Mouse (Mus musculus) liver, embryonic 15.5 days (tissue): ENCODE measurements around the gene Filip1. TPM values are rescaled to one million over a fixed set of nuclear protein-coding genes. Genes with fewer than 3 reads are reported as not detected.

Experiments used
- ATAC-seq: fragments of 200-750 bp; cut with Nextera tagmentation; 2 replicates; pipeline ENCODE4 v1.8.0; 2017; ENCODE audit warnings: moderate number of reproducible peaks, mild to moderate bottlenecking, moderate library complexity; ENCODE audit not compliant: insufficient read depth
- H3K27ac ChIP-seq: fragments of 300-500 bp; sonication (generic); replicated peaks from 2 replicates; pipeline ENCODE4 v1.5.1; 2015; ENCODE audit warnings: mild to moderate bottlenecking, inconsistent platforms
- H3K27me3 ChIP-seq: fragments of 300-500 bp; sonication (generic); 2 replicates; pipeline ENCODE4 v1.6.1; 2015; ENCODE audit warnings: mild to moderate bottlenecking, inconsistent platforms
- H3K36me3 ChIP-seq: fragments of 300-500 bp; sonication (generic); replicated peaks from 2 replicates; pipeline ENCODE4 v1.6.1; 2015; ENCODE audit warnings: moderate library complexity, mild to moderate bottlenecking, inconsistent platforms
- H3K4me1 ChIP-seq: fragments of 300-500 bp; sonication (generic); replicated peaks from 2 replicates; pipeline ENCODE4 v1.6.1; 2015; ENCODE audit warnings: inconsistent platforms
- H3K4me2 ChIP-seq: fragments of 300-500 bp; sonication (generic); 2 replicates; pipeline ENCODE4 v1.6.1; 2015; ENCODE audit warnings: moderate library complexity, mild to moderate bottlenecking, inconsistent platforms
- H3K4me3 ChIP-seq: fragments of 300-500 bp; sonication (generic); replicated peaks from 2 replicates; pipeline ENCODE4 v1.5.1; 2015; ENCODE audit warnings: mild to moderate bottlenecking, inconsistent platforms
- H3K9ac ChIP-seq: fragments of 300-500 bp; sonication (generic); 2 replicates; pipeline ENCODE4 v1.6.1; 2015; ENCODE audit warnings: moderate library complexity, mild to moderate bottlenecking, inconsistent platforms
- H3K9me3 ChIP-seq: fragments of 300-500 bp; sonication (generic); replicated peaks from 2 replicates; pipeline ENCODE4 v1.6.1; 2016; ENCODE audit warnings: inconsistent platforms
- WGBS: fragments of 180-500 bp; shearing (Covaris S2); methylation state at CpG from one replicate; pipeline ENCODE4 v1.1.7; 2015; ENCODE audit warnings: mixed read lengths; ENCODE audit not compliant: insufficient replicate concordance; 5-methylcytosine and 5-hydroxymethylcytosine counted together
- polyA plus RNA-seq: library from polyadenylated mRNA; unstranded; fragments of >200 nt; fragmentation: Nextera tagmentation; extraction: Ambion mirVana; gene quantifications from 2 replicates; pipeline ENCODE4 v1.2.1, GENCODE M21; 2015

Filip1 gene
- polyA plus RNA-seq, 1 experiment from 2014 or later, result 0.67 TPM

- ATAC-seq, result peak; percentile 94
These were observed 64.7 kb downstream of the Filip1 start for GRCm38 (mm10) chr9:79947973-79948372.

GRCm38 (mm10) chr9:79947414-79947813 lies 65.2 kb downstream of the Filip1 start:
- H3K27ac ChIP-seq, result no peak overlapping the region
- H3K9me3 ChIP-seq, result no peaks in the 10 kb centered on the region
- whole genome bisulfite sequencing, result 46% methylated on average over 3 of the region's 3 CpGs
- H3K27me3 ChIP-seq, result no peaks in the 10 kb centered on the region
- H3K36me3 ChIP-seq, result no peaks in the 10 kb centered on the region
- no peak overlapping the region for H3K4me3 ChIP-seq
- no peak overlapping the region for H3K4me2 ChIP-seq
- H3K9ac ChIP-seq, result no peak overlapping the region
- ATAC-seq, result peak; percentile 35; the same call in 1 of the 2 replicates
- peaks cover 9% of the 10 kb centered on the region for H3K4me1 ChIP-seq

More at GRCm38 (mm10) chr9:79947973-79948372, 64.7 kb downstream of the Filip1 start:
- Histone ChIP-seq H3K36me3 (no peaks in the 10 kb centered on the region), H3K27me3 (no peaks in the 10 kb centered on the region), H3K9ac (no peak overlapping the region), H3K4me1 (peaks cover 9% of the 10 kb centered on the region), H3K9me3 (no peaks in the 10 kb centered on the region), H3K27ac (no peak overlapping the region), H3K4me2 (no peak overlapping the region), H3K4me3 (no peak overlapping the region)
- WGBS, result 9% methylated on average over 2 of the region's 2 CpGs

GRCm38 (mm10) chr9:79944872-79945271 lies 67.8 kb downstream of the Filip1 start:
- Histone ChIP-seq H3K4me2 (no peak overlapping the region), H3K27me3 (no peaks in the 10 kb centered on the region), H3K36me3 (no peaks in the 10 kb centered on the region), H3K27ac (no peak overlapping the region), H3K4me3 (no peak overlapping the region), H3K9me3 (no peaks in the 10 kb centered on the region), H3K9ac (no peak overlapping the region), H3K4me1 (peaks cover 9% of the 10 kb centered on the region)
- 67% methylated on average over 6 of the region's 6 CpGs for WGBS
- ATAC-seq, result no peak

- H3K4me3 ChIP-seq, result no peak overlapping the region
- H3K9ac ChIP-seq, result no peak overlapping the region
- no peak overlapping the region for H3K4me2 ChIP-seq
- no peak overlapping the region for H3K27ac ChIP-seq
- no peaks in the 10 kb centered on the region for H3K27me3 ChIP-seq
- H3K9me3 ChIP-seq, result no peaks in the 10 kb centered on the region
- peaks cover 9% of the 10 kb centered on the region for H3K4me1 ChIP-seq
- no peaks in the 10 kb centered on the region for H3K36me3 ChIP-seq
- WGBS, result 62% methylated on average over 10 of the region's 10 CpGs
- no peak for ATAC-seq
These were observed 68.7 kb downstream of the Filip1 start for GRCm38 (mm10) chr9:79943986-79944385.

- ATAC-seq, result no peak
- H3K4me1 ChIP-seq, result no peaks in the 10 kb centered on the region
- H3K9me3 ChIP-seq, result no peaks in the 10 kb centered on the region
- no peaks in the 10 kb centered on the region for H3K36me3 ChIP-seq
- H3K27ac ChIP-seq, result no peak overlapping the region
- no peaks in the 10 kb centered on the region for H3K27me3 ChIP-seq
- 56% methylated on average over 11 of the region's 11 CpGs for WGBS
- no peak overlapping the region for H3K9ac ChIP-seq
- H3K4me3 ChIP-seq, result no peak overlapping the region
- H3K4me2 ChIP-seq, result no peak overlapping the region
These were observed 74.0 kb downstream of the Filip1 start for GRCm38 (mm10) chr9:79938416-79939206.

GRCm38 (mm10) chr9:79937570-79937969 lies 75.1 kb downstream of the Filip1 start:
- no peaks in the 10 kb centered on the region for H3K9me3 ChIP-seq
- H3K4me2 ChIP-seq, result no peak overlapping the region
- WGBS, result 74% methylated on average over 6 of the region's 6 CpGs
- no peak overlapping the region for H3K4me3 ChIP-seq
- no peaks in the 10 kb centered on the region for H3K4me1 ChIP-seq
- no peaks in the 10 kb centered on the region for H3K36me3 ChIP-seq
- H3K27ac ChIP-seq, result no peak overlapping the region
- no peaks in the 10 kb centered on the region for H3K27me3 ChIP-seq
- no peak for ATAC-seq
- H3K9ac ChIP-seq, result no peak overlapping the region

- Histone ChIP-seq H3K4me1 (no peaks in the 10 kb centered on the region), H3K9ac (no peak overlapping the region), H3K27ac (no peak overlapping the region), H3K4me3 (no peak overlapping the region), H3K36me3 (no peaks in the 10 kb centered on the region), H3K4me2 (no peak overlapping the region), H3K9me3 (no peaks in the 10 kb centered on the region), H3K27me3 (no peaks in the 10 kb centered on the region)
- ATAC-seq, result no peak
- 49% methylated on average over 5 of the region's 5 CpGs for WGBS
These were observed 80.1 kb downstream of the Filip1 start for GRCm38 (mm10) chr9:79932578-79932977.

- no peak overlapping the region for H3K4me2 ChIP-seq
- H3K4me3 ChIP-seq, result no peak overlapping the region
- no peak overlapping the region for H3K27ac ChIP-seq
- H3K4me1 ChIP-seq, result no peaks in the 10 kb centered on the region
- no peaks in the 10 kb centered on the region for H3K36me3 ChIP-seq
- H3K9ac ChIP-seq, result no peak overlapping the region
- ATAC-seq, result no peak
- no peaks in the 10 kb centered on the region for H3K27me3 ChIP-seq
- 69% methylated on average over 3 of the region's 3 CpGs for WGBS
- H3K9me3 ChIP-seq, result no peaks in the 10 kb centered on the region
These were observed 84.6 kb downstream of the Filip1 start for GRCm38 (mm10) chr9:79928092-79928491.

GRCm38 (mm10) chr9:79927156-79927870 lies 85.3 kb downstream of the Filip1 start:
- Histone ChIP-seq H3K9ac (no peak overlapping the region), H3K27me3 (no peaks in the 10 kb centered on the region), H3K9me3 (no peaks in the 10 kb centered on the region), H3K4me3 (no peak overlapping the region), H3K36me3 (no peaks in the 10 kb centered on the region), H3K27ac (no peak overlapping the region), H3K4me2 (no peak overlapping the region), H3K4me1 (no peaks in the 10 kb centered on the region)
- WGBS, result 80% methylated on average over 21 of the region's 21 CpGs
- no peak for ATAC-seq

- no peaks in the 10 kb centered on the region for H3K27me3 ChIP-seq
- no peaks in the 10 kb centered on the region for H3K9me3 ChIP-seq
- no peaks in the 10 kb centered on the region for H3K36me3 ChIP-seq
- no peak for ATAC-seq
- WGBS, result 66% methylated on average over 9 of the region's 9 CpGs
- no peak overlapping the region for H3K4me3 ChIP-seq
- H3K27ac ChIP-seq, result no peak overlapping the region
- no peaks in the 10 kb centered on the region for H3K4me1 ChIP-seq
- no peak overlapping the region for H3K4me2 ChIP-seq
- H3K9ac ChIP-seq, result no peak overlapping the region
These were observed 86.0 kb downstream of the Filip1 start for GRCm38 (mm10) chr9:79926464-79927155.

GRCm38 (mm10) chr9:79925950-79926349 lies 86.7 kb downstream of the Filip1 start:
- WGBS, result 71% methylated on average over 4 of the region's 4 CpGs
- Histone ChIP-seq H3K9me3 (no peaks in the 10 kb centered on the region), H3K4me1 (no peaks in the 10 kb centered on the region), H3K9ac (no peak overlapping the region), H3K4me2 (no peak overlapping the region), H3K27ac (no peak overlapping the region), H3K36me3 (no peaks in the 10 kb centered on the region), H3K4me3 (no peak overlapping the region), H3K27me3 (no peaks in the 10 kb centered on the region)
- no peak for ATAC-seq
